Comparison of ENCODE assay signal across 20 mouse cellular contexts in the genomic region with DNA sequence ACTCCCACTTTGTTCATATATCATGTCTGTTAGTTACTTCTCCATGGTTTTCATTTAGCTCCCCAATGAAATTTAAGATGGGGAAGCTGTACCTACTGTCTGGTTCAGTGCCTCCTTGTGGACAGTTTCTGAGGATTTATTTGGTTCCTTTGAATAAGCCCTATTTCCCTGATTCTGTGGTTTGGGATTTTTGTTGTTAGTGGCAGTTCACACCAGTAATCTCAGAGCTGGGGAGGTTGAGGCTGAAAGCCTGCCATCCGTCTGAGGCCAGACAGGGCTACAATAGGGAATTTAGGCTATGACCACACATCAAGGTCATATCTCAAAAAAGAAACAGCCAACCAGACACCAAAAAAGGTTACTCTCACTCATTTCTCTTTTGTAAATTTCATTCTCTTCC. TPM values are rescaled to one million over a fixed set of nuclear protein-coding genes. Genes with fewer than 3 reads are reported as not detected.
DNase-seq lines count a peak whose midpoint lies in the region; ATAC-seq and TF ChIP-seq lines count a peak whose summit lies in the region.
"Had no signal": no experiment of that assay in that cellular context is flagged by ENCODE, and none has a peak within 500 bp of the region (broad histone marks: within the 10 kb centered on the region; RNA-seq: fewer than 3 reads in every experiment).

No protein-coding gene starts in this region.

- no peak for TF ChIP-seq POLR2A in heart, adult 2 months (IDR thresholded peaks at IDR 0.05; ENCODE audit: insufficient read depth, low read depth, low read length)

- DNase-seq in heart, adult 2 months: no peak
- DNase-seq in heart, postnatal 25 days (ENCODE audit: low spot score): no peak
- no peak for DNase-seq in layer of hippocampus, adult 2 months (ENCODE audit: low spot score in 2 of 2)
- no peak for DNase-seq in layer of hippocampus, adult 18-20 months (ENCODE audit: low spot score in 2 of 2)
- no peak for DNase-seq in lung, postnatal 0 days (ENCODE audit: low spot score)
- DNase-seq in lung, postnatal 36 days: no peak
- no peak for DNase-seq in cerebellum, postnatal 36 days
- DNase-seq: adrenal gland, adult 2 months; adrenal gland, postnatal 25 days; cerebellum, adult 2 months; cerebellum, postnatal 10 days; gastrocnemius, postnatal 10 days had no signal

- no peaks in the 10 kb centered on the region for H3K27me3 ChIP-seq in heart, adult 2 months (ENCODE audit: control insufficient read depth, insufficient read depth, low read length)
- H3K27me3 ChIP-seq in lung, postnatal 0 days (replicated peaks; ENCODE audit: insufficient read depth, low read length): no peaks in the 10 kb centered on the region
- H3K27me3 ChIP-seq: CH12.LX; embryonic facial prominence, embryonic 13.5 days; forebrain, embryonic 12.5 days; heart, embryonic 13.5 days had no signal

- H3K9me3 ChIP-seq in lung, postnatal 0 days (ENCODE audit: low read length): no peaks in the 10 kb centered on the region
- H3K9me3 ChIP-seq: embryonic facial prominence, embryonic 13.5 days; forebrain, embryonic 12.5 days; heart, embryonic 13.5 days had no signal

- no peak for ATAC-seq in lung, postnatal 0 days
- peak; percentile 23; the same call in 1 of the 2 replicates for ATAC-seq in granulocyte monocyte progenitor cell, adult 5-6 weeks (replicated peaks; ENCODE audit: poor library complexity, severe bottlenecking)
- ATAC-seq: forebrain, embryonic 16.5 days had no signal

- H3K4me2 ChIP-seq in lung, postnatal 0 days (replicated peaks; ENCODE audit: low read depth, low read length): no peak overlapping the region
- H3K4me2 ChIP-seq: embryonic facial prominence, embryonic 13.5 days; forebrain, embryonic 12.5 days; heart, embryonic 13.5 days; hindbrain, embryonic 14.5 days had no signal

- H3K27ac ChIP-seq in heart, adult 2 months: no peak overlapping the region
- no peak overlapping the region for H3K27ac ChIP-seq in layer of hippocampus, adult 2 months
- no peak overlapping the region for H3K27ac ChIP-seq in lung, postnatal 0 days (ENCODE audit: low read length)
- H3K27ac ChIP-seq: embryonic facial prominence, embryonic 13.5 days; forebrain, embryonic 12.5 days; hindbrain, embryonic 14.5 days had no signal

- peaks cover 33% of the 10 kb centered on the region for H3K36me3 ChIP-seq in heart, adult 2 months (ENCODE audit: control insufficient read depth, insufficient read depth, low read length)
- no peaks in the 10 kb centered on the region for H3K36me3 ChIP-seq in lung, postnatal 0 days (ENCODE audit: insufficient read depth, low read length)
- H3K36me3 ChIP-seq: embryonic facial prominence, embryonic 13.5 days; forebrain, embryonic 12.5 days had no signal

- no peak overlapping the region for H3K9ac ChIP-seq in heart, adult 2 months (ENCODE audit: low read depth, low read length)
- no peak overlapping the region for H3K9ac ChIP-seq in lung, postnatal 0 days (replicated peaks; ENCODE audit: low read depth)
- H3K9ac ChIP-seq: embryonic facial prominence, embryonic 13.5 days; forebrain, embryonic 12.5 days; heart, embryonic 13.5 days; hindbrain, embryonic 14.5 days had no signal

- H3K4me1 ChIP-seq in heart, adult 2 months (ENCODE audit: control insufficient read depth, insufficient read depth, low read length): peaks cover 14% of the 10 kb centered on the region
- H3K4me1 ChIP-seq in lung, postnatal 0 days (ENCODE audit: insufficient read depth, low read depth, low read length): peaks cover 7% of the 10 kb centered on the region; the same call in 1 of the 2 replicates
- H3K4me1 ChIP-seq: forebrain, embryonic 12.5 days had no signal

- TF ChIP-seq EP300 in heart, adult 2 months (IDR thresholded peaks at IDR 0.05; ENCODE audit: insufficient read depth, low read depth, low read length): no peak
- no peak for TF ChIP-seq EP300 in lung, postnatal 0 days (IDR thresholded peaks at IDR 0.05)

- H3K79me2 ChIP-seq in heart, adult 2 months (replicated peaks; ENCODE audit: control insufficient read depth, insufficient read depth, low read length): peaks cover 10% of the 10 kb centered on the region

- 86% methylated on average over 1 of the region's 1 CpGs for WGBS in heart, adult 2 months
- WGBS in lung, postnatal 0 days: 84% methylated on average over 1 of the region's 1 CpGs

- H3K4me3 ChIP-seq in heart, adult 2 months: no peak overlapping the region
- no peak overlapping the region for H3K4me3 ChIP-seq in layer of hippocampus, adult 2 months
- H3K4me3 ChIP-seq in lung, postnatal 0 days (ENCODE audit: low read depth, low read length): no peak overlapping the region
- H3K4me3 ChIP-seq: embryonic facial prominence, embryonic 13.5 days; forebrain, embryonic 12.5 days; heart, embryonic 13.5 days had no signal

- peak; percentile 24; the same call in 1 of the 2 replicates for TF ChIP-seq CTCF in heart, adult 2 months (IDR thresholded peaks at IDR 0.05)
- peak; percentile 36 for TF ChIP-seq CTCF in layer of hippocampus, adult 2 months (conservative IDR thresholded peaks at IDR 0.05)
- peak; percentile 28; the same call in 1 of the 2 replicates for TF ChIP-seq CTCF in lung, postnatal 0 days (IDR thresholded peaks at IDR 0.05)

- intact Hi-C loops in heart, adult 2 months (cut with DNase I): no loop called here
- intact Hi-C loops in heart, postnatal 25 days (cut with DNase I): no loop called here

RNA-seq across cellular contexts. Expression of a gene that starts 38.9 kb away (rescaled TPM):
- 10 to 100 TPM; 62.7 to 63.6 TPM for total RNA-seq in heart, adult 2 months (2021)
- 57.0 and 72.2 TPM in 2 replicates for polyA plus RNA-seq in heart, adult 2 months (2012; rRNA removed)
- total RNA-seq in heart, postnatal 25 days (2021): 10 to 100 TPM; 56.1 to 58.0 TPM
- 10 to 100 TPM; 37.1 to 40.5 TPM for total RNA-seq in layer of hippocampus, adult 2 months (2021)
- 10 to 100 TPM; 47.1 to 50.6 TPM for total RNA-seq in layer of hippocampus, adult 18-20 months (2021)
- polyA plus RNA-seq in lung, postnatal 0 days (2015; fragmentation: Nextera tagmentation; extraction: Ambion mirVana): 60.7 and 66.4 TPM in 2 replicates
- 58.4 and 62.3 TPM in 2 replicates for total RNA-seq in granulocyte monocyte progenitor cell, adult 5-6 weeks (2014; fragmentation: Nextera tagmentation)
- total RNA-seq in granulocyte monocyte progenitor cell, adult 5-6 weeks (2017): 75.4 and 85.1 TPM in 2 replicates

RNA-seq across cellular contexts. Expression of a gene that starts 48.1 kb away (rescaled TPM):
- total RNA-seq in heart, adult 2 months (2021): under 1 TPM; 0.61 to 0.73 TPM
- 0.47 and 0.57 TPM in 2 replicates for polyA plus RNA-seq in heart, adult 2 months (2012; rRNA removed)
- total RNA-seq in heart, postnatal 25 days (2021): under 1 TPM; 0.10 to 0.28 TPM
- 10 to 100 TPM; 43.3 to 44.6 TPM for total RNA-seq in layer of hippocampus, adult 2 months (2021)
- 10 to 100 TPM; 44.3 to 47.4 TPM for total RNA-seq in layer of hippocampus, adult 18-20 months (2021)
- polyA plus RNA-seq in lung, postnatal 0 days (2015; fragmentation: Nextera tagmentation; extraction: Ambion mirVana): 0.20 and 0.29 TPM in 2 replicates
- total RNA-seq in granulocyte monocyte progenitor cell, adult 5-6 weeks (2014; fragmentation: Nextera tagmentation): 0.81 and 0.99 TPM in 2 replicates
- total RNA-seq in granulocyte monocyte progenitor cell, adult 5-6 weeks (2017): not detected in 2 replicates
- total RNA-seq: adrenal gland, postnatal 25 days; CH12.LX; common myeloid progenitor, adult 5-6 weeks had no signal
- polyA plus RNA-seq: adrenal gland, adult 2 months; embryonic facial prominence, embryonic 13.5 days had no signal

Comparison
In these comparisons a context has a peak if more than half of its experiments do, and no peak if none do; other contexts are left out.
1. RNA of a gene that starts 48.1 kb away (total RNA-seq): 44.3 to 47.4 TPM in layer of hippocampus, adult 18-20 months and 43.3 to 44.6 TPM in layer of hippocampus, adult 2 months; 0.81 to 0.99 TPM in granulocyte monocyte progenitor cell, adult 5-6 weeks, 0.61 to 0.73 TPM in heart, adult 2 months and 0.10 to 0.28 TPM in heart, postnatal 25 days; every median in the first group is over 10 times any median in the second.
2. Peak in every context shown above with its lines, with median percentiles within 50 percentile points of each other: CTCF ChIP-seq.